Mouse (Mus musculus) spleen, adult 2 months (tissue): Measurements from ENCODE around the gene Gata3. TPM values are rescaled to one million over a fixed set of nuclear protein-coding genes. Genes with fewer than 3 reads are reported as not detected.

Source experiments
- DNase-seq, 2 experiments: peaks; one replicate each; pipeline versions ENCODE4 v3.0.0 to v3.0.0-alpha.2; 2012 to 2021; ENCODE audit warnings: low spot score in 2 of 2, low read depth in 1 of 2
- H3K27ac ChIP-seq: fragments of 200-500 bp; 2 replicates; pipeline ENCODE4 v1.5.1; 2012; ENCODE audit warnings: low read length, inconsistent platforms; ENCODE audit not compliant: insufficient read depth
- H3K27me3 ChIP-seq: fragments of 200-500 bp; 2 replicates; pipeline ENCODE4 v1.6.1; 2012; ENCODE audit warnings: mild to moderate bottlenecking, moderate library complexity, low read length, inconsistent platforms; ENCODE audit not compliant: control insufficient read depth, insufficient read depth
- H3K36me3 ChIP-seq: fragments of 200-500 bp; 2 replicates; pipeline ENCODE4 v1.6.1; 2012; ENCODE audit warnings: mild to moderate bottlenecking, low read length, inconsistent platforms; ENCODE audit not compliant: control insufficient read depth, insufficient read depth
- H3K4me1 ChIP-seq: fragments of 200-500 bp; 2 replicates; pipeline ENCODE4 v1.6.1; 2011; ENCODE audit warnings: inconsistent platforms; ENCODE audit not compliant: control insufficient read depth, insufficient read depth, insufficient read length
- H3K4me3 ChIP-seq: fragments of 200-500 bp; 2 replicates; pipeline ENCODE4 v1.5.1; 2011; ENCODE audit warnings: mild to moderate bottlenecking, inconsistent platforms; ENCODE audit not compliant: insufficient read depth, insufficient read length; ENCODE audit errors: extremely low read depth
- CTCF ChIP-seq: fragments of 200-500 bp; IDR thresholded peaks from 2 replicates; pipeline ENCODE4 v1.5.1; 2011; ENCODE audit warnings: mild to moderate bottlenecking, inconsistent platforms; ENCODE audit not compliant: insufficient read depth, insufficient read length, insufficient replicate concordance; ENCODE audit errors: extremely low read depth
- POLR2A ChIP-seq: fragments of 200-500 bp; IDR thresholded peaks from 2 replicates; pipeline ENCODE4 v1.6.1; 2011; ENCODE audit warnings: low read depth, low read length, inconsistent platforms
- WGBS: fragments of 180-500 bp; shearing (Covaris S2); methylation state at CpG from one replicate; pipeline ENCODE4 v1.1.7; 2018; 5-methylcytosine and 5-hydroxymethylcytosine counted together
- polyA plus RNA-seq: library from polyadenylated mRNA; depleted of rRNA; stranded (reverse); fragments of >200 nt; gene quantifications from 2 replicates; pipeline ENCODE4 v1.2.3, GENCODE M21; 2012

The Gata3 gene
- polyA plus RNA-seq, 1 experiment: 5.9 TPM

GRCm38 (mm10) chr2:9877966-9878563 is 11.8 kb downstream of the Gata3 start:
- Histone ChIP-seq H3K4me1 (peaks cover 10% of the 10 kb centered on the region), H3K4me3 (peak overlapping the region; percentile 55), H3K27ac (peak overlapping the region; percentile 6; the same call in 1 of the 2 replicates)

GRCm38 (mm10) chr2:9877326-9877690 is 12.5 kb downstream of the Gata3 start:
- H3K27me3 ChIP-seq: peaks cover 26% of the 10 kb centered on the region
- H3K4me1 ChIP-seq: peaks cover 5% of the 10 kb centered on the region
- DNase-seq: no peak
- peak overlapping the region; percentile 61 for H3K4me3 ChIP-seq
- TF ChIP-seq POLR2A: no peak
- TF ChIP-seq CTCF: no peak
- H3K36me3 ChIP-seq: 0 out of 2 replicates have a peak, but pooled peaks cover 1% of the 10 kb centered on the region
- peak overlapping the region; percentile 58 for H3K27ac ChIP-seq
- 2% methylated on average over 35 of the region's 35 CpGs for WGBS

More at GRCm38 (mm10) chr2:9877966-9878563, 11.8 kb downstream of the Gata3 start:
- peaks cover 33% of the 10 kb centered on the region for H3K27me3 ChIP-seq
- 2% methylated on average over 19 of the region's 19 CpGs for WGBS
- H3K36me3 ChIP-seq: 0 out of 2 replicates have a peak, but pooled peaks cover 1% of the 10 kb centered on the region
- no peak for DNase-seq
- TF ChIP-seq POLR2A (no peak), CTCF (no peak)

GRCm38 (mm10) chr2:9876621-9877325 is 13.1 kb downstream of the Gata3 start:
- Histone ChIP-seq H3K4me1 (peaks cover 5% of the 10 kb centered on the region), H3K27me3 (peaks cover 22% of the 10 kb centered on the region), H3K27ac (peak overlapping the region; percentile 58), H3K36me3 (0 out of 2 replicates have a peak, but pooled peaks cover 1% of the 10 kb centered on the region), H3K4me3 (peak overlapping the region; percentile 61)
- DNase-seq: no peak
- 10% methylated on average over 31 of the region's 31 CpGs for WGBS
- TF ChIP-seq CTCF: no peak

GRCm38 (mm10) chr2:9875676-9876357 is 14.0 kb downstream of the Gata3 start:
- Histone ChIP-seq H3K4me3 (no peak overlapping the region), H3K27ac (peak overlapping the region; percentile 42; the same call in 1 of the 2 replicates), H3K27me3 (peaks cover 13% of the 10 kb centered on the region), H3K36me3 (0 out of 2 replicates have a peak, but pooled peaks cover 1% of the 10 kb centered on the region), H3K4me1 (peaks cover 5% of the 10 kb centered on the region)
- no peak for DNase-seq
- TF ChIP-seq CTCF (no peak), POLR2A (no peak)
- WGBS: 72% methylated on average over 12 of the region's 12 CpGs

- Histone ChIP-seq H3K36me3 (0 out of 2 replicates have a peak, but pooled peaks cover 1% of the 10 kb centered on the region), H3K4me3 (no peak overlapping the region), H3K4me1 (peaks cover 5% of the 10 kb centered on the region), H3K27ac (no peak overlapping the region; the same call in 1 of the 2 replicates), H3K27me3 (peaks cover 8% of the 10 kb centered on the region)
- TF ChIP-seq POLR2A (no peak), CTCF (no peak)
- DNase-seq: no peak
- WGBS: 84% methylated on average over 4 of the region's 4 CpGs
Measured at GRCm38 (mm10) chr2:9875220-9875619, 14.6 kb downstream of the Gata3 start.

- H3K4me3 ChIP-seq: no peak overlapping the region
- TF ChIP-seq POLR2A: no peak
- no peak for TF ChIP-seq CTCF
- peaks cover 3% of the 10 kb centered on the region for H3K4me1 ChIP-seq
Measured at GRCm38 (mm10) chr2:9874467-9875219, 15.2 kb downstream of the Gata3 start.

More at GRCm38 (mm10) chr2:9874467-9875219, 15.2 kb downstream of the Gata3 start:
- 0 out of 2 replicates have a peak overlapping the region, but pooled peaks have one; percentile 11 for H3K27ac ChIP-seq
- WGBS: 84% methylated on average over 39 of the region's 39 CpGs
- H3K36me3 ChIP-seq: 0 out of 2 replicates have a peak, but pooled peaks cover 1% of the 10 kb centered on the region
- peaks cover 6% of the 10 kb centered on the region; the same call in 1 of the 2 replicates for H3K27me3 ChIP-seq
- no peak for DNase-seq
